ENCODE assay signal across 27 mouse cellular contexts in genomic region chr9:114793764-114794295, GRCm38 (mm10). TPM values are rescaled to one million over a fixed set of nuclear protein-coding genes. Genes with fewer than 3 reads are reported as not detected.
DNase-seq lines count a peak whose midpoint lies in the region; ATAC-seq and TF ChIP-seq lines count a peak whose summit lies in the region.
"Had no signal": no experiment of that assay in that cellular context is flagged by ENCODE, and none has a peak within 500 bp of the region (broad histone marks: within the 10 kb centered on the region; RNA-seq: fewer than 3 reads in every experiment).

No protein-coding gene starts in this region.

- TF ChIP-seq POLR2A in CH12.LX (IDR thresholded peaks at IDR 0.05; ENCODE audit: low read depth, low read length), result no peak
- no peak for TF ChIP-seq POLR2A in cerebellum, adult 2 months (IDR thresholded peaks at IDR 0.05; ENCODE audit: borderline replicate concordance, insufficient read depth, low read length)

- WGBS in macrophage (ENCODE audit: missing documents), result 21% methylated on average over 5 of the region's 9 CpGs
- 84% methylated on average over 9 of the region's 9 CpGs for WGBS in cerebellum, adult 2 months

- no peak overlapping the region for H3K4me2 ChIP-seq in CH12.LX (ENCODE audit: insufficient read depth, low read depth, poor library complexity, severe bottlenecking)
- H3K4me2 ChIP-seq: embryonic facial prominence, embryonic 13.5 days; forebrain, embryonic 12.5 days; forebrain, embryonic 15.5 days; heart, embryonic 12.5 days; heart, embryonic 15.5 days; hindbrain, embryonic 15.5 days had no signal

- no peak overlapping the region for H3K27ac ChIP-seq in CH12.LX (ENCODE audit: insufficient read depth, low read depth)
- H3K27ac ChIP-seq in macrophage, result peak overlapping the region; percentile 8; the same call in 1 of the 2 replicates
- H3K27ac ChIP-seq in cerebellum, adult 2 months (ENCODE audit: insufficient read depth, low read length), result no peak overlapping the region
- H3K27ac ChIP-seq: embryonic facial prominence, embryonic 13.5 days; forebrain, embryonic 12.5 days; forebrain, embryonic 15.5 days; heart, embryonic 15.5 days; hindbrain, embryonic 15.5 days had no signal

- H3K79me2 ChIP-seq in CH12.LX (replicated peaks; ENCODE audit: control insufficient read depth, extremely low read depth, insufficient read depth, poor library complexity, severe bottlenecking) (no peaks in the 10 kb centered on the region), macrophage (ENCODE audit: inconsistent target) (no peaks in the 10 kb centered on the region)

- H3K9ac ChIP-seq in CH12.LX (ENCODE audit: insufficient read depth, low read depth), result no peak overlapping the region
- H3K9ac ChIP-seq: embryonic facial prominence, embryonic 13.5 days; forebrain, embryonic 12.5 days; forebrain, embryonic 15.5 days; heart, embryonic 12.5 days; heart, embryonic 15.5 days; hindbrain, embryonic 15.5 days had no signal

- in situ Hi-C loops in CH12.LX (cut with MboI; ENCODE audit: low pct_ligation_motif_present, low pct_unique_long_range_greater_than_20kb, low sequenced_read_pairs), result loop anchor here (5.0 to 10.0 kb wide), 2 partner anchors 37 to 131 kb away; no protein-coding TSS in a partner anchor

- TF ChIP-seq EP300 in CH12.LX (IDR thresholded peaks at IDR 0.05; ENCODE audit: low read length), result no peak

- ATAC-seq in common myeloid progenitor, adult 5-6 weeks (replicated peaks; ENCODE audit: low read depth, poor library complexity, severe bottlenecking), result peak; percentile 27; the same call in 1 of the 2 replicates
- ATAC-seq: forebrain, embryonic 15.5 days; intestine, postnatal 0 days had no signal

- dilution Hi-C loops in CH12.LX (cut with MboI; ENCODE audit: extremely low pct_ligation_motif_present, extremely low pct_unique_long_range_greater_than_20kb, low sequenced_read_pairs), result no loop called here

- H3K36me3 ChIP-seq in CH12.LX (replicated peaks in 1 of 2; ENCODE audit: control insufficient read depth in 1 of 2, insufficient read depth in 1 of 2, low read length in 1 of 2), result no peaks in the 10 kb centered on the region
- H3K36me3 ChIP-seq in macrophage (ENCODE audit: inconsistent target), result no peaks in the 10 kb centered on the region
- no peaks in the 10 kb centered on the region for H3K36me3 ChIP-seq in splenic B cell, adult 2 months (ENCODE audit: control insufficient read depth, insufficient read depth, low read length, poor library complexity, severe bottlenecking)
- H3K36me3 ChIP-seq: embryonic facial prominence, embryonic 10.5 days; embryonic facial prominence, embryonic 13.5 days; forebrain, embryonic 12.5 days; forebrain, embryonic 15.5 days; heart, embryonic 12.5 days; heart, embryonic 15.5 days; hindbrain, embryonic 15.5 days had no signal

- H3K27me3 ChIP-seq in CH12.LX (replicated peaks), result no peaks in the 10 kb centered on the region
- H3K27me3 ChIP-seq in splenic B cell, adult 2 months (ENCODE audit: control insufficient read depth, insufficient read depth, low read length, poor library complexity, severe bottlenecking), result no peaks in the 10 kb centered on the region
- H3K27me3 ChIP-seq in cerebellum, adult 2 months (ENCODE audit: control insufficient read depth, insufficient read depth, low read length), result no peaks in the 10 kb centered on the region
- H3K27me3 ChIP-seq: embryonic facial prominence, embryonic 13.5 days; forebrain, embryonic 12.5 days; forebrain, embryonic 15.5 days; heart, embryonic 12.5 days; heart, embryonic 15.5 days; hindbrain, embryonic 15.5 days had no signal

- H3K4me1 ChIP-seq in CH12.LX (ENCODE audit: control insufficient read depth in 1 of 2, insufficient read depth in 2 of 2), result peaks cover 0 to 13% of the 10 kb centered on the region in 2 experiments; a peak in 2 of 4 replicates
- H3K4me1 ChIP-seq in cerebellum, adult 2 months (ENCODE audit: control insufficient read depth, insufficient read depth, low read length), result no peaks in the 10 kb centered on the region
- H3K4me1 ChIP-seq: heart, embryonic 15.5 days; hindbrain, embryonic 15.5 days had no signal

- no peaks in the 10 kb centered on the region for H3K9me3 ChIP-seq in CH12.LX (replicated peaks; ENCODE audit: low read length)
- H3K9me3 ChIP-seq: embryonic facial prominence, embryonic 10.5 days; embryonic facial prominence, embryonic 13.5 days; forebrain, embryonic 12.5 days; forebrain, embryonic 15.5 days; heart, embryonic 12.5 days; heart, embryonic 15.5 days; hindbrain, embryonic 15.5 days had no signal

- H3K4me3 ChIP-seq in CH12.LX (replicated peaks in 1 of 3; ENCODE audit: low read depth in 2 of 3, low read length in 2 of 3, poor library complexity in 1 of 3) (no peak overlapping the region), macrophage (ENCODE audit: inconsistent target) (no peak overlapping the region)
- H3K4me3 ChIP-seq in cerebellum, adult 2 months (replicated peaks; ENCODE audit: insufficient read depth, low read depth, low read length), result no peak overlapping the region
- H3K4me3 ChIP-seq: embryonic facial prominence, embryonic 10.5 days; embryonic facial prominence, embryonic 13.5 days; erythroblast, embryonic 14.5 days; forebrain, embryonic 12.5 days; forebrain, embryonic 15.5 days; heart, embryonic 12.5 days; heart, embryonic 15.5 days; hindbrain, embryonic 15.5 days had no signal

- no peak for TF ChIP-seq RAD21 in CH12.LX (IDR thresholded peaks at IDR 0.05; ENCODE audit: low read depth, low read length)

- TF ChIP-seq CTCF in CH12.LX (conservative IDR thresholded peaks at IDR 0.05 in 1 of 2, IDR thresholded peaks at IDR 0.05 in 1 of 2; ENCODE audit: low read depth in 2 of 2, low read length in 2 of 2), result no peak
- TF ChIP-seq CTCF in cerebellum, adult 2 months (IDR thresholded peaks at IDR 0.05; ENCODE audit: borderline replicate concordance, insufficient read depth, low read depth, low read length), result no peak

- no peak for DNase-seq in CH12.LX (ENCODE audit: extremely low read depth)
- peak; percentile 24 for DNase-seq in splenic B cell, adult 2 months (ENCODE audit: low read depth, low spot score)
- DNase-seq in gastrocnemius, adult 8-10 months (ENCODE audit: low spot score in 2 of 2), result no peak
- DNase-seq in cerebellum, adult 2 months, result no peak
- DNase-seq in lung, postnatal 14 days, result no peak
- DNase-seq: adrenal gland, adult 2 months; adrenal gland, postnatal 14 days; cerebellum, adult 11 months; cerebellum, adult 8-10 months; cerebellum, postnatal 25 days; embryo, embryonic 11 days; gastrocnemius, postnatal 14 days; heart, adult 18-20 months; heart, postnatal 10 days; heart, postnatal 36 days had no signal

TF ChIP-seq in CH12.LX, 34 proteins besides CTCF, POLR2A, EP300 and RAD21:
- peak; percentile 58 for TF ChIP-seq ZNF384 (IDR thresholded peaks at IDR 0.05; ENCODE audit: low read depth, low read length)
- TF ChIP-seq MYC (IDR thresholded peaks at IDR 0.05; ENCODE audit: low read depth, low read length), result no peak

RNA-seq across cellular contexts. Expression of gene Cmtm7, which starts 12.2 kb away (rescaled TPM):
- 73.1 and 80.8 TPM in 2 replicates for total RNA-seq in CH12.LX (2012; rRNA removed)
- total RNA-seq in CH12.LX (2014; rRNA removed), result 37.6 and 46.0 TPM in 2 replicates
- 38.2 and 45.5 TPM in 2 replicates for polyA plus RNA-seq in CH12.LX (2012; ENCODE audit: insufficient read length, low read depth)
- total RNA-seq in common myeloid progenitor, adult 5-6 weeks (2017), result 433 and 511 TPM in 2 replicates
- total RNA-seq in macrophage (2018; cell fraction: chromatin; rRNA removed), result 10 to 100 TPM; 17.7 to 97.1 (median 67.8) TPM
- total RNA-seq in macrophage (2018; cell fraction: cytosol; rRNA removed), result 100 to 1,000 TPM in 9 of 26 experiments, 10 to 100 TPM in 17; 58.3 to 114 (median 93.6) TPM
- 100 to 1,000 TPM in 1 of 26 experiments, 10 to 100 TPM in 25; 36.9 to 101 (median 68.6) TPM for total RNA-seq in macrophage (2018; cell fraction: nucleus; rRNA removed)
- polyA plus RNA-seq in macrophage (2018), result 47.8 to 121 TPM (median 101 TPM) in 3 replicates
- total RNA-seq in gastrocnemius, adult 8-10 months (2022), result 1 to 10 TPM; 4.6 to 6.3 (median 5.3) TPM
- polyA plus RNA-seq in cerebellum, adult 2 months (2012; rRNA removed), result 9.4 and 10.5 TPM in 2 replicates

RNA-seq across cellular contexts. Expression of gene Cmtm8, which starts 50.1 kb away (rescaled TPM):
- 1.8 and 2.7 TPM in 2 replicates for total RNA-seq in CH12.LX (2012; rRNA removed)
- 1.4 and 1.6 TPM in 2 replicates for total RNA-seq in CH12.LX (2014; rRNA removed)
- 4.1 and 4.4 TPM in 2 replicates for polyA plus RNA-seq in CH12.LX (2012; ENCODE audit: insufficient read length, low read depth)
- total RNA-seq in common myeloid progenitor, adult 5-6 weeks (2017), result 3.1 TPM in 1 of 2 replicates, not detected in the other
- total RNA-seq in macrophage (2018; cell fraction: chromatin; rRNA removed), result 1 to 10 TPM in 9 of 26 experiments, under 1 TPM in 6, not detected in 11; 0.28 to 4.1 (median 1.2) TPM
- 1 to 10 TPM in 13 of 26 experiments, under 1 TPM in 13; 0.23 to 2.6 (median 1.1) TPM for total RNA-seq in macrophage (2018; cell fraction: cytosol; rRNA removed)
- 1 to 10 TPM in 8 of 26 experiments, under 1 TPM in 11, not detected in 7; 0.25 to 3.0 (median 0.84) TPM for total RNA-seq in macrophage (2018; cell fraction: nucleus; rRNA removed)
- 0.99 to 2.2 TPM (median 1.2 TPM) in 3 replicates for polyA plus RNA-seq in macrophage (2018)
- 1 to 10 TPM; 1.2 to 1.6 (median 1.4) TPM for total RNA-seq in gastrocnemius, adult 8-10 months (2022)
- 4.2 and 4.8 TPM in 2 replicates for polyA plus RNA-seq in cerebellum, adult 2 months (2012; rRNA removed)
- polyA plus RNA-seq: G1E had no signal

Comparison
In these comparisons a context has a peak if more than half of its experiments do, and no peak if none do; other contexts are left out.
1. RNA of gene Cmtm7, which starts 12.2 kb away (total RNA-seq): 433 to 511 TPM in common myeloid progenitor, adult 5-6 weeks and 37.6 to 80.8 TPM in CH12.LX; 4.6 to 6.3 TPM in gastrocnemius, adult 8-10 months; every median in the first group is over 4 times any median in the second.